Mouse (Mus musculus): Measurements from ENCODE around the gene Aplp1.

DNA sequence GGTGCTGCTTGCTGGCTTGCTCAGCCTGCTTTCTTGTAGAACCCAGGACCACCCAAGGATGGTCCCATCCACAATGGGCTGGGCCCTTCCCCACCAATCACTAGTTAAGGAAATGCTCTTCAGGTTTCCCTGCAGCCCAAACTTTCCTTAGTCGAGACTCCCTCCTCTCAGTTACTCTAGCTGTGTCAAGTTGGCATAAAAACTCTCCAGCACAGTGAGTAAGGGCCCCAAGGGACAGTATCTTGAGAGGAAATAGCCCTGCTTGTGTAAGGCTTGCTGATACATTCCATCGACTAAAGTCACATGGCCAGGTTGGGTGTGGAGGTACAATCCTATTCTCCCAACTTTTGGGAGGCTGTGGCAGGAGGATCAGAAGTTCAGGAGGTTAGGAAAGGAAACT lies 15.1 kb downstream of the Aplp1 start:
- no peak for TF ChIP-seq POLR2A (IDR thresholded peaks at IDR 0.05; ENCODE audit: control insufficient read depth, extremely low read depth, insufficient read depth, low read length, poor library complexity)
- TF ChIP-seq CTCF (IDR thresholded peaks at IDR 0.05; ENCODE audit: borderline replicate concordance, control insufficient read depth, extremely low read depth, insufficient read depth, low read length, poor library complexity): no peak
